Mouse (Mus musculus): ENCODE measurements around the gene Syce1l.

Syce1l gene

GRCm38 (mm10) chr8:113673300-113673699 lies 30.3 kb downstream of the Syce1l start:
- no peak for DNase-seq

GRCm38 (mm10) chr8:113674611-113675010 lies 31.6 kb downstream of the Syce1l start:
- no peak for DNase-seq

GRCm38 (mm10) chr8:113675281-113675680 lies 32.3 kb downstream of the Syce1l start:
- DNase-seq = no peak

- DNase-seq = no peak
These were observed 33.8 kb downstream of the Syce1l start for GRCm38 (mm10) chr8:113676811-113677210.

- DNase-seq = no peak
These were observed 36.3 kb downstream of the Syce1l start for GRCm38 (mm10) chr8:113679361-113679760.

GRCm38 (mm10) chr8:113687889-113688542 lies 45.0 kb downstream of the Syce1l start:
- DNase-seq = peak; percentile 29 to 44

GRCm38 (mm10) chr8:113688543-113688915 lies 45.5 kb downstream of the Syce1l start:
- DNase-seq = no peak

GRCm38 (mm10) chr8:113691622-113692343 lies 48.8 kb downstream of the Syce1l start:
- peak; percentile 44 to 46 for DNase-seq

- DNase-seq = no peak
These were observed 62.0 kb downstream of the Syce1l start for GRCm38 (mm10) chr8:113704968-113705367.
